Mouse (Mus musculus) forebrain, embryonic 11.5 days (tissue): ENCODE results near the gene Zmynd10. TPM values are rescaled to one million over a fixed set of nuclear protein-coding genes. Genes with fewer than 3 reads are reported as not detected.
"Not testable (repeated sequence)": the region's sequence is repeated elsewhere in the genome, so short reads cannot be mapped to it uniquely, and the experiment has no call there.

Source experiments
- ATAC-seq: fragments of 200-750 bp; cut with Nextera tagmentation; replicated peaks from 2 replicates; pipeline ENCODE4 v1.8.0; 2017; ENCODE audit warnings: moderate TSS enrichment; ENCODE audit not compliant: low FRiP score
- DNase-seq: peaks from one replicate; pipeline ENCODE4 v3.0.0-alpha.2; 2017; ENCODE audit warnings: low spot score
- H3K27ac ChIP-seq: fragments of 300-500 bp; sonication (generic); 2 replicates; pipeline ENCODE4 v1.5.1; 2014; ENCODE audit warnings: low read depth, low read length
- H3K27me3 ChIP-seq: fragments of 300-500 bp; sonication (generic); 2 replicates; pipeline ENCODE4 v1.6.1; 2014; ENCODE audit warnings: mild to moderate bottlenecking, low read length, mixed read lengths; ENCODE audit not compliant: control insufficient read depth, insufficient read depth
- H3K36me3 ChIP-seq: fragments of 300-500 bp; sonication (generic); 2 replicates; pipeline ENCODE4 v1.6.1; 2014; ENCODE audit warnings: mild to moderate bottlenecking, low read length, moderate library complexity, mixed read lengths; ENCODE audit not compliant: control insufficient read depth, insufficient read depth
- H3K4me1 ChIP-seq: fragments of 300-500 bp; sonication (generic); replicated peaks from 2 replicates; pipeline ENCODE4 v1.6.1; 2014; ENCODE audit warnings: low read length, mixed read lengths; ENCODE audit not compliant: control insufficient read depth, insufficient read depth
- H3K4me2 ChIP-seq: fragments of 300-500 bp; sonication (generic); 2 replicates; pipeline ENCODE4 v1.6.1; 2014; ENCODE audit warnings: low read depth, mild to moderate bottlenecking, low read length, moderate library complexity, mixed read lengths; ENCODE audit not compliant: severe bottlenecking
- H3K4me3 ChIP-seq: fragments of 300-500 bp; sonication (generic); 2 replicates; pipeline ENCODE4 v1.5.1; 2014; ENCODE audit warnings: low read depth, low read length
- H3K9ac ChIP-seq: fragments of 300-500 bp; sonication (generic); 2 replicates; pipeline ENCODE4 v1.6.1; 2014; ENCODE audit warnings: low read length
- H3K9me3 ChIP-seq: fragments of 300-500 bp; sonication (generic); 2 replicates; pipeline ENCODE4 v1.6.1; 2016; ENCODE audit warnings: low read length, mixed read lengths; ENCODE audit not compliant: control insufficient read depth
- WGBS: fragments of 180-500 bp; shearing (Covaris S2); extraction: QIAGEN DNeasy Blood & Tissue Kit; methylation state at CpG from one replicate; pipeline ENCODE4 v1.1.7; 2014; 5-methylcytosine and 5-hydroxymethylcytosine counted together
- polyA plus RNA-seq: library from polyadenylated mRNA; unstranded; fragments of >200 nt; fragmentation: Nextera tagmentation; extraction: Ambion mirVana; gene quantifications from 2 replicates; pipeline ENCODE4 v1.2.1, GENCODE M21; 2014

Zmynd10 gene
- polyA plus RNA-seq, 1 experiment from 2014 or later, result 1.1 TPM

DNA sequence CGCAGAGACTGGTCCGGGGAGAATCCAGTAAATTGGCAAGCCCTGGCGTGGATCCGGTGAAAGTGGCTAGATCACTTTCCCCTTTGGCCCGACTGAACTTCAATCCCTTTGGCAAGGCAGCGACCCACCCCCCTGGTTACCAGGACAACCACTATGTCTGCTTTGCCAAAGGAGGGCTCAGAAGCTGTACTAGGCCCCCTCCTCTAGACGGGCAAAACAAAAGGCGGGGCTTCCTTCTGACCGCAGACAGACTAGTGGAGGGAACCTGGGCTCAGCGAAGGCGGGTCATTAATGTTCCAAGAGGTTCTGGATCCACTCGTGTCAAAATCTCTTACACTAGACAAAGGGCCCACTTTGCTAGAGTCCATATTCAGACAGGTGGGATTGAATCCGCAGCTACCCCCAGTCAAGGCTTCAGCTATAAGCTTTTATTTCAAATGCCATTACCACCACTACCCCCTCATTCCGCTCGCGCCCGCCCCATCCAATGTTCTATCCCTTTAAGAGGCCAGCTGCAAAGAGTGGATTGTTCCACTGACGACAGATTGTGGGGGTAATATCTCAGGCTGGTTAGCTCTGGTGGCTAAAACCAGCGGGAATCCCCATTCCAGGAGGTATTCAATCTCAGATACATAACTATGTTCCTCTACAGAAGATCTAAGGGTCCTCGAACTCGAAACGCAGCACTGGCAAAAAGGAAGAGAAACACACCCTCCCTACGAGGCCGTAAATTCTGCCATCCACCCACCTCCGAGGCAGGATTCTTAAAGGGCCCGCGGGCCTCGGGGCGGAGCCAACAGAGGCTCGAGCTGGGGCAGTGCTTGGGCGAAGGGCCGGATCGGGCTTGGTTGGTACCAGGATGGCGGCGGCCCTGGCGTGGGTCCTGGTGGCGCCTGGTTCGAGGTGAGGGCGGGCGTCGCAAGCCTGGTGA is 21.5 kb downstream of the Zmynd10 start:
- peaks cover 19% of the 10 kb centered on the region for H3K36me3 ChIP-seq
- peak overlapping the region; percentile 81 for H3K4me2 ChIP-seq
- H3K4me3 ChIP-seq, result peak overlapping the region; percentile 79
- peak overlapping the region; percentile 81 for H3K27ac ChIP-seq
- under 1% methylated on average over 41 of the region's 41 CpGs for WGBS
- DNase-seq, result peak; percentile 91
- no peaks in the 10 kb centered on the region for H3K27me3 ChIP-seq
- no peaks in the 10 kb centered on the region; the same call in 1 of the 2 replicates for H3K9me3 ChIP-seq
- peaks cover 26% of the 10 kb centered on the region for H3K4me1 ChIP-seq
- peak overlapping the region; percentile 94 for H3K9ac ChIP-seq
- ATAC-seq, result peak; percentile 88

DNA sequence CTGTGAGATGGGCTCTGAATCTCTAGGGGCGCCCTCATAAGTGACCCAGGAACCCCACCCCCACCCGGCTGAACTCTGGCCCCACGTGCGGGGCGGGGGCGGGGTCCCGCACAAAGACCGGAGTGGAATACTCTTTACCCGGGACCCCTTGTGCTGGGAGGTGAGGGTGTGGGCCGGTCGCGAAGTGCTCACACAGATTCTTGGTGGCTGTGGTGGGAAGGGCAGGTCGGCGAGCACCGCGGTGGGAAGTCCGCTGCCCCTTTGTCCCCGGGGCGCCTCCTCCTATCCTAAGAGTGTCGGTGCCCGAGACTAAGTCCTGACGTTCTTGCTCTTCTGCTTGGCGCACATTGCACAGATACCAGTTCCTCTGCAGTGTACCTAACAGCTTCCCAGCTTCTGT is 22.2 kb downstream of the Zmynd10 start:
- Histone ChIP-seq H3K4me1 (peaks cover 23% of the 10 kb centered on the region), H3K36me3 (peaks cover 21% of the 10 kb centered on the region), H3K27ac (peak overlapping the region; percentile 81)

DNA sequence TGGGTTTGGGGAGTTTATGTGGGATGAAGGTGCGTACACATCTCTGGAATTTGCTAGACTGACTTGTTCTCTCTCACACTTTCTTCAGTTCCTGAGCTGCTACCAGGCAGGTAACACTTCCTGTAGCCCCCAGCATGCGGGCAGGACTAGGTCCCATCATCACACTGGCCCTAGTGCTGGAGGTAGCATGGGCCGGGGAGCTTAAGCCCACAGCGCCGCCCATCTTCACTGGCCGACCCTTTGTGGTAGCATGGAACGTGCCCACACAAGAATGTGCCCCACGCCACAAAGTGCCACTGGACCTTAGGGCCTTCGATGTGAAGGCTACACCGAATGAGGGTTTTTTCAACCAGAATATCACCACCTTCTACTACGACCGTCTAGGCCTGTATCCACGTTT is 22.9 kb downstream of the Zmynd10 start:
- Histone ChIP-seq H3K4me2 (peak overlapping the region; percentile 81), H3K4me3 (peak overlapping the region; percentile 79), H3K27ac (no peak overlapping the region), H3K27me3 (no peaks in the 10 kb centered on the region), H3K9ac (peak overlapping the region; percentile 94), H3K9me3 (no peaks in the 10 kb centered on the region; the same call in 1 of the 2 replicates), H3K36me3 (peaks cover 25% of the 10 kb centered on the region), H3K4me1 (peaks cover 23% of the 10 kb centered on the region)
- DNase-seq (no peak), ATAC-seq (no peak)
- 51% methylated on average over 13 of the region's 13 CpGs for WGBS

More for the DNA sequence above, 22.2 kb downstream of the Zmynd10 start:
- under 1% methylated on average over 23 of the region's 23 CpGs for WGBS
- peak overlapping the region; percentile 94 for H3K9ac ChIP-seq
- DNase-seq (no peak), ATAC-seq (peak; percentile 14)
- H3K4me2 ChIP-seq, result peak overlapping the region; percentile 81
- H3K27me3 ChIP-seq, result no peaks in the 10 kb centered on the region
- peak overlapping the region; percentile 79 for H3K4me3 ChIP-seq
- H3K9me3 ChIP-seq, result no peaks in the 10 kb centered on the region; the same call in 1 of the 2 replicates

DNA sequence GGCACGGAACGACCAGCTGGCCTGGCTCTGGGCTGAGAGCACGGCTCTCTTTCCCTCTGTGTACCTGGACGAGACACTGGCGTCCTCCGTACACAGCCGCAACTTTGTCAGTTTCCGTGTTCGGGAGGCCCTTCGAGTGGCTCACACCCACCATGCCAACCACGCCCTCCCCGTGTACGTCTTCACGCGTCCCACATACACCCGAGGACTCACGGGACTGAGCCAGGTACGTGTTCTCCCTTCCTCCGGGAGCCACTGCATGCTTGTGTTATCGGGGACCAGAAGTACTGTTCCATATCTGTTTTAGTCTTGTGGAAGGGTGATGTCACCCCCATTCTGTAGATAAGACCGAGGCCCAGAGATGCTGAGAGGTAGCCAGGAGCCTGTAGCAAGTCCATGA is 23.7 kb downstream of the Zmynd10 start:
- H3K9me3 ChIP-seq, result no peaks in the 10 kb centered on the region; the same call in 1 of the 2 replicates
- ATAC-seq (no peak), DNase-seq (peak; percentile 52)
- H3K36me3 ChIP-seq, result peaks cover 25% of the 10 kb centered on the region
- H3K4me3 ChIP-seq, result peak overlapping the region; percentile 79; the same call in 1 of the 2 replicates
- H3K4me2 ChIP-seq, result peak overlapping the region; percentile 81
- no peaks in the 10 kb centered on the region for H3K27me3 ChIP-seq
- 90% methylated on average over 21 of the region's 21 CpGs for WGBS
- H3K27ac ChIP-seq, result no peak overlapping the region
- H3K9ac ChIP-seq, result peak overlapping the region; percentile 94; the same call in 1 of the 2 replicates
- peaks cover 23% of the 10 kb centered on the region for H3K4me1 ChIP-seq

DNA sequence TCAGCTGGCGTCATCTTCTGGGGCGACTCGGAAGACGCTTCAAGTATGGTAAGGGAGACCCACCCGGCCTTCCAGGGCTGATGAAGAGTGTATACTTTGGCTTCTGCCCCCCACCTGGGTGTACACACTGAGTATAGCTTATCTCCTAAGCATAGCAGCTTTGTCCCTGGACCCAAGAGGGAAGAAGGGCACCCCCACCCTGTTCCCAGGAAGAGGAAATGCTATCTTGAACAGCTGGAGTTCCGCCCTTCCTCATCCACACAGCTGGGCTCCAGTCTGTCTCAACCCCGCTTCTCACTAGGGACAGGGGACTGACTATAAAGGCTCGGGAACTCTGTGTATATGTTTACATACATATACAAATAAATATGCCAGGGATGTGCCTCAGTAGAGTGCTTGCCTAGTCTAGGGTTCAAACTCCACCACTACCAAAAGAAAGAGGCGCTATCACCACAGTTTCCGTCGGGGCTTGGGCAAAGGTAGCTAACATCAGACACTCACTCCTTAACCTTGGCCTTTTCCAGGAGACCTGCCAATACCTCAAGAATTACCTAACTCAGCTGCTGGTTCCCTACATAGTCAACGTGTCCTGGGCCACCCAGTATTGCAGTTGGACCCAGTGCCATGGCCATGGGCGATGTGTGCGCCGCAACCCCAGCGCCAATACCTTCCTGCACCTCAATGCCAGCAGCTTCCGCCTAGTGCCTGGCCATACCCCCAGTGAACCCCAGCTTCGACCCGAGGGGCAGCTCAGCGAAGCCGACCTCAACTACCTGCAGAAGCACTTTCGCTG is 24.6 kb downstream of the Zmynd10 start:
- peaks cover 23% of the 10 kb centered on the region for H3K4me1 ChIP-seq
- H3K27ac ChIP-seq, result no peak overlapping the region
- no peak overlapping the region for H3K4me3 ChIP-seq
- no peaks in the 10 kb centered on the region for H3K27me3 ChIP-seq
- no peaks in the 10 kb centered on the region; the same call in 1 of the 2 replicates for H3K9me3 ChIP-seq
- H3K4me2 ChIP-seq, result no peak overlapping the region
- 94% methylated on average over 22 of the region's 22 CpGs for WGBS
- ATAC-seq, result no peak
- H3K36me3 ChIP-seq, result peaks cover 25% of the 10 kb centered on the region
- no peak overlapping the region for H3K9ac ChIP-seq
- DNase-seq, result no peak

- Histone ChIP-seq H3K9me3 (no peaks in the 10 kb centered on the region; the same call in 1 of the 2 replicates), H3K27me3 (no peaks in the 10 kb centered on the region), H3K4me1 (peaks cover 25% of the 10 kb centered on the region), H3K36me3 (peaks cover 25% of the 10 kb centered on the region), H3K27ac (no peak overlapping the region), H3K4me2 (no peak overlapping the region), H3K4me3 (no peak overlapping the region), H3K9ac (no peak overlapping the region)
- ATAC-seq (no peak), DNase-seq (no peak)
- 92% methylated on average over 2 of the region's 2 CpGs for WGBS
Measured at GRCm38 (mm10) chr9:107572327-107572662, 25.2 kb downstream of the Zmynd10 start.

- ATAC-seq, DNase-seq, H3K9me3 ChIP-seq, H3K9ac ChIP-seq, H3K27me3 ChIP-seq, H3K4me2 ChIP-seq, H3K27ac ChIP-seq, H3K4me3 ChIP-seq: not testable (repeated sequence)
- 83% methylated on average over 6 of the region's 6 CpGs for WGBS
- peaks cover 25% of the 10 kb centered on the region for H3K36me3 ChIP-seq
- H3K4me1 ChIP-seq, result peaks cover 19% of the 10 kb centered on the region
Measured at GRCm38 (mm10) chr9:107573774-107574173, 26.7 kb downstream of the Zmynd10 start.

DNA sequence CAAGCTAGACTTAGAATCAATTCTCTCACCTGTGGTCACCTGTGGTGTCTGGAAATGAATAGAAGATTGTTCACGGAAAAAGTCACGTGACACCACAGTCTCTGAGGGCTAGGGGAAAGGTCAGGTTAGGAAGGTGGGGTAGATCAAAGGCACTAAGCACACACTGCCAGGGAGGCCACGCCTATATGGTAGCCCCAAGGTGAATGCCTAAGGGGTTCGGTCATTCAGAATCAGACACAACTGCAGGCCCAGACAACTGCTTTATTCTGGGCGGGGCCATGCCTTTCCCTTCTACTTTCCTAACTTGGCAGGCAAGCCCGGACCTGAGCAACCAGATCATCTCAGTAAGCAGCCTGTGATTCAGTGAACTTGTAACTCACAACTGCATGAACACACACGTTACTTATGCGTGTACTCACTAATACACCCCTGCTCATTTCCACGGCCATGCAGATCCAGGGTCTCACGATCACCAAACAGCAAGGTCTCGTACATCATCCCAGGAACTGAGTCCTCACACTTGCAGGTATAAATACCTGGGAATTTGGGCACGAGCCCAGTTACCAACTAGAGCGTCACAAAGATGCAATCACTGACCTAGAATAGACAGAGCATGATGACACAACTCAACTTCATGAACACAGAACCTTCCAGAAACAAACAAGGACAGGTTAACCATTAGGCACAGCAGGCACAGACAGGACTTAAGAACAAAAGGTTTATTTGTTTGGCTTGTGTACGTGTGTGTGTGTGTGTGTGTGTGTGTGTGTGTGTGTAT is 28.7 kb downstream of the Zmynd10 start:
- no peak for DNase-seq
- Histone ChIP-seq H3K4me3 (no peak overlapping the region), H3K9me3 (no peaks in the 10 kb centered on the region; the same call in 1 of the 2 replicates), H3K4me2 (no peak overlapping the region), H3K36me3 (peaks cover 25% of the 10 kb centered on the region), H3K4me1 (peaks cover 13% of the 10 kb centered on the region), H3K27me3 (no peaks in the 10 kb centered on the region), H3K27ac (no peak overlapping the region), H3K9ac (no peak overlapping the region)
- no peak for ATAC-seq
- WGBS, result 84% methylated on average over 14 of the region's 14 CpGs
